Mouse (Mus musculus) thymus, adult 2 months (tissue): ENCODE results near the gene Cldn12.

Experiments used
- CTCF ChIP-seq: fragments of 200-500 bp; IDR thresholded peaks from 2 replicates; pipeline ENCODE4 v1.5.1; 2012; ENCODE audit warnings: mild to moderate bottlenecking, control low read depth, low read length, moderate library complexity, borderline replicate concordance; ENCODE audit not compliant: control insufficient read depth, poor library complexity, insufficient read depth; ENCODE audit errors: extremely low read depth
- POLR2A ChIP-seq: fragments of 200-500 bp; IDR thresholded peaks from 2 replicates; pipeline ENCODE4 v1.6.1; 2012; ENCODE audit warnings: mild to moderate bottlenecking, low read length, control low read depth, moderate library complexity; ENCODE audit not compliant: control insufficient read depth, poor library complexity, insufficient read depth; ENCODE audit errors: extremely low read depth

DNA sequence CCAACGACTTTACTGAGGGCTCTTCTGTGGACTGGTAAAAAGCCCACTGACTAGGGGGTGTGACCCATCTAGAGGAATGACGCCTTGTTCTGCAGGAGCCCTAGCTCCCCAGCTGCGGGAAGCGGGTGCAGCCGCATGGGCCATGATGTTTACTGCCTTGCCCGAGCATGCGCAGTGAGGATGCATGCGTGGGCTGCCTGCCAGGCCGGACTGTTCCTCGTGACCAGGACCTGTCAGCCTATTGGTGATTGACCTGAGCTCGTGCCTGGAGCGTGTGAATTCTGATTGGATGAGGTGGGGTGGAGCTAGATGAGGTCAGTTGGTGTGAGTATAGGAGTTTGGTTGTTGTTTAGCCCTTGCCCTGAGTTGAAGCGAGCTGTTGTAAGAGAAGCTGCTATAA, 10.3 kb downstream of the Cldn12 start:
- TF ChIP-seq CTCF (no peak), POLR2A (no peak)
